Mouse (Mus musculus) frontal cortex, adult (tissue): ENCODE results near the gene Gpc6.

Source experiments
- ATAC-seq: cut with Nextera tagmentation; 2 replicates; pipeline ENCODE4 v1.9.2; 2017; ENCODE audit warnings: mild to moderate bottlenecking, moderate library complexity, mixed read lengths; ENCODE audit not compliant: low TSS enrichment

The Gpc6 gene

GRCm38 (mm10) chr14:117852842-117853241 is 927.7 kb downstream of the Gpc6 start:
- no peak for ATAC-seq

GRCm38 (mm10) chr14:117854498-117854897 is 929.4 kb downstream of the Gpc6 start:
- no peak for ATAC-seq

GRCm38 (mm10) chr14:117871268-117871667 is 946.2 kb downstream of the Gpc6 start:
- ATAC-seq = no peak

GRCm38 (mm10) chr14:117879313-117879712 is 954.2 kb downstream of the Gpc6 start:
- ATAC-seq = no peak

GRCm38 (mm10) chr14:117881112-117881511 is 956.0 kb downstream of the Gpc6 start:
- no peak for ATAC-seq

GRCm38 (mm10) chr14:117882222-117882621 is 957.1 kb downstream of the Gpc6 start:
- peak; percentile 62 for ATAC-seq

- no peak for ATAC-seq
Observed at GRCm38 (mm10) chr14:117889653-117890052, 964.5 kb downstream of the Gpc6 start.

GRCm38 (mm10) chr14:117891426-117891825 is 966.3 kb downstream of the Gpc6 start:
- no peak for ATAC-seq

GRCm38 (mm10) chr14:117892026-117892425 is 966.9 kb downstream of the Gpc6 start:
- peak; percentile 38 for ATAC-seq

GRCm38 (mm10) chr14:117894869-117895538 is 969.9 kb downstream of the Gpc6 start:
- ATAC-seq = peak; percentile 69

GRCm38 (mm10) chr14:117895539-117895912 is 970.4 kb downstream of the Gpc6 start:
- ATAC-seq = peak; percentile 83

- peak; percentile 48 for ATAC-seq
Observed at GRCm38 (mm10) chr14:117904300-117904699, 979.2 kb downstream of the Gpc6 start.

- peak; percentile 33; the same call in 1 of the 2 replicates for ATAC-seq
Observed at GRCm38 (mm10) chr14:117905701-117906100, 980.6 kb downstream of the Gpc6 start.

GRCm38 (mm10) chr14:117906361-117906760 is 981.2 kb downstream of the Gpc6 start:
- no peak for ATAC-seq

- ATAC-seq = no peak
Observed at GRCm38 (mm10) chr14:117908231-117908920, 983.3 kb downstream of the Gpc6 start.

GRCm38 (mm10) chr14:117909046-117909445 is 983.9 kb downstream of the Gpc6 start:
- ATAC-seq = no peak

GRCm38 (mm10) chr14:117910323-117910722 is 985.2 kb downstream of the Gpc6 start:
- no peak for ATAC-seq

- no peak for ATAC-seq
Observed at GRCm38 (mm10) chr14:117912624-117913270, 987.6 kb downstream of the Gpc6 start.

GRCm38 (mm10) chr14:117916577-117916976 is 991.5 kb downstream of the Gpc6 start:
- no peak for ATAC-seq

GRCm38 (mm10) chr14:117918724-117919123 is 993.6 kb downstream of the Gpc6 start:
- peak; percentile 96 for ATAC-seq

GRCm38 (mm10) chr14:117919612-117920011 is 994.5 kb downstream of the Gpc6 start:
- no peak for ATAC-seq

- no peak for ATAC-seq
Observed at GRCm38 (mm10) chr14:117921393-117922014, 996.4 kb downstream of the Gpc6 start.
